Mouse (Mus musculus) kidney, postnatal 36 days (tissue): ENCODE measurements around the gene Gabrr1.

Experiments
- DNase-seq, 2 experiments: peaks; one replicate each; pipeline ENCODE4 v3.0.0; 2021 to 2022; ENCODE audit warnings: mixed read lengths in 2 of 2

The Gabrr1 gene

DNA sequence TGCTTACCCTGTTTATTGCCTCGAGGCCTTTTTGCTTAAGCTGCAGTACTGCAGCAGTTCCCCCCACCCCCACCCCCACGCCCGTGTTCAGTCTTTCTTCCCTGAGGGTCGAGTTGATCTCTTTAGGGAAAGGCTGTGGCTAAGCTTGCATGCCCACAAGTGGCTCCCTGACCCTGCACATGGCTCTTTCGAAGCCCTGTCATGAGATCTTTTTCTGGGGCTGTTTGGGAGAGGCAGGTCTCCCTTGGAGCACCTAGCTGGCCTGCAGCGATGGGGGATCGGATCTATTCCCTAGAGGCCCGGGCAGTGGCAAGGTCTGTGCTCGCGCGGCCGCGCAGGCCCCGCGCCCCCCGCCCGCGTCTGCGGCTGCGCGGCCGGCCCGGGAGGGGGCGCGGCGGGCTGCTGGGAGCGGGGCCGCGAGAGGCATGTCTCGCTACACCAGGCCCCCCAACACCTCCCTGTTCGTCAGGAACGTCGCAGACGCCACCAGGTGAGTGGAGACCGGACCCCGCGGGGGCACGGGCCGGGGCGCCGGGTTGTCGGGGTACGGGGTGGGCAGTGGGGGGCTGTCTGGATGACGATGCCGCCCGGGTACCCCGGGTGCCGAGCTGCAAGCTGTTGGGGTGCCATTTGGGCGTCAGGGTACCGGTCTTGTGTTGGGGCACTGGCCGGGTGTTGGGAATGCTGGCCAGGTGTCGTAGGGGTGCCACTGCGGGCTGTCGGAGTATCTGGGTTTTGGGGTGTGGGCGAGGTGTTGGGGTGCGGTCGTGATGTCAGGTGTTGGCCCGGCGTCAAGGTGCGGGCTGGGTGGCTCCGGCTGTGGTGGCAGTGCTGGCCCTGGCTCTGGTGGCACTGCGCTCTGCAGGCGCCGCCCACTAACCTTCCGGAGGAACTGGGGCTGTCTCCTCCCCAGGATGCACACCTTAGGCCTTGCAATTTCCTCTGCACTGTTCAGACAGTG, 76.8 kb downstream of the Gabrr1 start, which contains the start of gene Srsf12:
Gene Srsf12 (plus strand): TSS at position 111 of the 961 bp plus-strand sequence.
- peak in 1 of 2 experiments; percentile 29 for DNase-seq
